Mouse (Mus musculus) limb, embryonic 11.5 days (tissue): ENCODE measurements at regions not wholly inside any gene's neighbourhood (a gene's known extent, or its start where the extent isn't known, plus 50 kb on each side); places are given as distances from the start of the nearest gene placed in this dataset.
A peak's percentile ranks its signal among the peaks of the same experiment; 100 is the strongest.

Experiments
- ATAC-seq: fragments of 200-750 bp; cut with Nextera tagmentation; 2 replicates; pipeline ENCODE4 v1.8.0; 2017; ENCODE audit warnings: low read depth; ENCODE audit not compliant: insufficient number of reproducible peaks, low FRiP score, low TSS enrichment
- DNase-seq: peaks from one replicate; pipeline ENCODE4 v3.0.0-alpha.2; 2015; ENCODE audit warnings: low spot score
- H3K27ac ChIP-seq: fragments of 300-500 bp; sonication (generic); replicated peaks from 2 replicates; pipeline ENCODE4 v1.5.1; 2014; ENCODE audit warnings: low read depth, mild to moderate bottlenecking, low read length
- H3K27me3 ChIP-seq: fragments of 300-500 bp; sonication (generic); 2 replicates; pipeline ENCODE4 v1.6.1; 2014; ENCODE audit warnings: mild to moderate bottlenecking, low read length, mixed read lengths; ENCODE audit not compliant: control insufficient read depth, insufficient read depth
- H3K36me3 ChIP-seq: fragments of 300-500 bp; sonication (generic); 2 replicates; pipeline ENCODE4 v1.6.1; 2014; ENCODE audit warnings: mild to moderate bottlenecking, low read length, moderate library complexity, mixed read lengths; ENCODE audit not compliant: control insufficient read depth, insufficient read depth
- H3K4me1 ChIP-seq: fragments of 300-500 bp; sonication (generic); 2 replicates; pipeline ENCODE4 v1.6.1; 2014; ENCODE audit warnings: low read length, mixed read lengths; ENCODE audit not compliant: control insufficient read depth, insufficient read depth
- H3K4me2 ChIP-seq: fragments of 300-500 bp; sonication (generic); 2 replicates; pipeline ENCODE4 v1.6.1; 2014; ENCODE audit warnings: low read depth, mild to moderate bottlenecking, moderate library complexity; ENCODE audit not compliant: severe bottlenecking
- H3K4me3 ChIP-seq: fragments of 300-500 bp; sonication (generic); 2 replicates; pipeline ENCODE4 v1.5.1; 2014; ENCODE audit warnings: low read depth, low read length
- H3K9ac ChIP-seq: fragments of 300-500 bp; sonication (generic); 2 replicates; pipeline ENCODE4 v1.6.1; 2014; ENCODE audit warnings: mild to moderate bottlenecking, low read length
- H3K9me3 ChIP-seq: fragments of 300-500 bp; sonication (generic); 2 replicates; pipeline ENCODE4 v1.6.1; 2016; ENCODE audit warnings: low read length; ENCODE audit not compliant: control insufficient read depth
- WGBS: fragments of 180-500 bp; shearing (Covaris S2); extraction: QIAGEN DNeasy Blood & Tissue Kit; methylation state at CpG from one replicate; pipeline ENCODE4 v1.1.7; 2014; 5-methylcytosine and 5-hydroxymethylcytosine counted together

- Histone ChIP-seq H3K27ac (no peak overlapping the region), H3K36me3 (no peaks in the 10 kb centered on the region), H3K4me3 (no peak overlapping the region), H3K4me2 (no peak overlapping the region), H3K27me3 (no peaks in the 10 kb centered on the region), H3K4me1 (peaks cover 6% of the 10 kb centered on the region; the same call in 1 of the 2 replicates), H3K9me3 (no peaks in the 10 kb centered on the region), H3K9ac (no peak overlapping the region)
- DNase-seq (no peak), ATAC-seq (no peak)
- 65% methylated on average over 17 of the region's 17 CpGs for WGBS
These were observed 85.0 kb downstream of the Bach1 start for GRCm38 (mm10) chr16:87783561-87784304.

GRCm38 (mm10) chr16:87784405-87784994 lies 85.8 kb downstream of the Bach1 start:
- Histone ChIP-seq H3K9me3 (no peaks in the 10 kb centered on the region), H3K27ac (no peak overlapping the region), H3K4me3 (no peak overlapping the region), H3K9ac (no peak overlapping the region), H3K36me3 (no peaks in the 10 kb centered on the region), H3K4me2 (no peak overlapping the region), H3K4me1 (peaks cover 6% of the 10 kb centered on the region; the same call in 1 of the 2 replicates), H3K27me3 (no peaks in the 10 kb centered on the region)
- ATAC-seq (no peak), DNase-seq (no peak)
- 67% methylated on average over 13 of the region's 13 CpGs for WGBS

- Histone ChIP-seq H3K27me3 (no peaks in the 10 kb centered on the region), H3K36me3 (no peaks in the 10 kb centered on the region), H3K4me1 (no peaks in the 10 kb centered on the region), H3K9ac (no peak overlapping the region), H3K4me3 (no peak overlapping the region), H3K9me3 (no peaks in the 10 kb centered on the region), H3K4me2 (no peak overlapping the region), H3K27ac (no peak overlapping the region)
- no peak for ATAC-seq
- no peak for DNase-seq
- 72% methylated on average over 10 of the region's 10 CpGs for WGBS
These were observed 90.8 kb downstream of the Bach1 start for GRCm38 (mm10) chr16:87789539-87789938.

- WGBS: 15% methylated on average over 6 of the region's 6 CpGs
- no peaks in the 10 kb centered on the region for H3K4me1 ChIP-seq
- H3K27me3 ChIP-seq: no peaks in the 10 kb centered on the region
- DNase-seq (peak; percentile 32), ATAC-seq (no peak)
- no peak overlapping the region for H3K4me2 ChIP-seq
- no peak overlapping the region for H3K4me3 ChIP-seq
- no peak overlapping the region for H3K9ac ChIP-seq
- no peak overlapping the region for H3K27ac ChIP-seq
- H3K36me3 ChIP-seq: no peaks in the 10 kb centered on the region
- no peaks in the 10 kb centered on the region for H3K9me3 ChIP-seq
These were observed 91.2 kb downstream of the Bach1 start for GRCm38 (mm10) chr16:87789957-87790356.

- peak; percentile 45 for DNase-seq
- Histone ChIP-seq H3K36me3 (no peaks in the 10 kb centered on the region), H3K9ac (no peak overlapping the region), H3K27me3 (no peaks in the 10 kb centered on the region), H3K27ac (no peak overlapping the region), H3K4me1 (no peaks in the 10 kb centered on the region; the same call in 1 of the 2 replicates), H3K4me3 (peak overlapping the region; percentile 22; the same call in 1 of the 2 replicates), H3K9me3 (no peaks in the 10 kb centered on the region), H3K4me2 (peak overlapping the region; percentile 52)
- ATAC-seq: no peak
- 9% methylated on average over 20 of the region's 20 CpGs for WGBS
These were observed 97.9 kb downstream of the Bach1 start for GRCm38 (mm10) chr16:87796514-87797248.

- Histone ChIP-seq H3K27ac (no peak overlapping the region), H3K36me3 (no peaks in the 10 kb centered on the region), H3K9ac (no peak overlapping the region), H3K4me3 (no peak overlapping the region), H3K4me2 (no peak overlapping the region), H3K27me3 (no peaks in the 10 kb centered on the region), H3K9me3 (no peaks in the 10 kb centered on the region), H3K4me1 (no peaks in the 10 kb centered on the region)
- DNase-seq (no peak), ATAC-seq (no peak)
- WGBS: 92% methylated on average over 4 of the region's 4 CpGs
These were observed 103.6 kb downstream of the Bach1 start for GRCm38 (mm10) chr16:87802317-87802716.

- no peak for ATAC-seq
- H3K4me1 ChIP-seq: no peaks in the 10 kb centered on the region
- no peak overlapping the region for H3K27ac ChIP-seq
- no peak overlapping the region for H3K9ac ChIP-seq
- H3K36me3 ChIP-seq: no peaks in the 10 kb centered on the region
- H3K9me3 ChIP-seq: no peaks in the 10 kb centered on the region
- no peak overlapping the region for H3K4me3 ChIP-seq
- no peak for DNase-seq
- no peak overlapping the region for H3K4me2 ChIP-seq
- H3K27me3 ChIP-seq: no peaks in the 10 kb centered on the region
- WGBS: 56% methylated on average over 8 of the region's 8 CpGs
These were observed 118.8 kb downstream of the Bach1 start for GRCm38 (mm10) chr16:87817590-87817989.

- 29% methylated on average over 7 of the region's 7 CpGs for WGBS
- no peak for ATAC-seq
- H3K4me3 ChIP-seq: no peak overlapping the region
These were observed 135.6 kb downstream of the Bach1 start for GRCm38 (mm10) chr16:87834296-87834695.

More at GRCm38 (mm10) chr16:87834296-87834695, 135.6 kb downstream of the Bach1 start:
- H3K36me3 ChIP-seq: no peaks in the 10 kb centered on the region
- no peaks in the 10 kb centered on the region for H3K4me1 ChIP-seq
- no peak overlapping the region for H3K9ac ChIP-seq
- H3K27ac ChIP-seq: no peak overlapping the region
- DNase-seq: no peak
- H3K4me2 ChIP-seq: no peak overlapping the region
- no peaks in the 10 kb centered on the region for H3K27me3 ChIP-seq
- H3K9me3 ChIP-seq: no peaks in the 10 kb centered on the region
